In the genomic region with DNA sequence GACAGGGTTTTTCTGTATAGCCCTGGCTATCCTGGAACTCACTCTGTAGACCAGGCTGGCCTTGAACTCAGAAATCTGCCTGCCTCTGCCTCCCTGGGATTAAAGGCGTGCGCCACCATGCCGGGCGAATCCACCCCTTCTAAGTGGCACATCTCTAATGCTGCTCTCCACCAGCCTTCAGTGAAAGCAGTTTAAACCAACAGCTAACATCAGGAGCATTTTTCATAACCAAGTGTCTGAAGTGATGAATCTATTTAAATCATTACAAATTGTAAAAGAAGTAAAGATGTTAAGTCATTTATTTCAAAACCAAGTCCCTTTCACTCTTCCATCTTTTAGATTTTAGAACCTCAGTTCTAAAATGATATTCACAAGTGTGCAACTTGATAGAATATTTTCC, we compare ENCODE assay signal across 10 mouse cellular contexts. TPM values are rescaled to one million over a fixed set of nuclear protein-coding genes. Genes with fewer than 3 reads are reported as not detected.
DNase-seq lines count a peak whose midpoint lies in the region; ATAC-seq and TF ChIP-seq lines count a peak whose summit lies in the region.
"Had no signal": no experiment of that assay in that cellular context is flagged by ENCODE, and none has a peak within 500 bp of the region (broad histone marks: within the 10 kb centered on the region; RNA-seq: fewer than 3 reads in every experiment).

No protein-coding gene starts in this region.

- TF ChIP-seq RAD21 in CH12.LX (IDR thresholded peaks at IDR 0.05; ENCODE audit: low read depth, low read length): no peak

- H3K9ac ChIP-seq in hindbrain, embryonic 15.5 days: no peak overlapping the region
- H3K9ac ChIP-seq in hindbrain, embryonic 14.5 days: no peak overlapping the region
- H3K9ac ChIP-seq in CH12.LX (ENCODE audit: insufficient read depth, low read depth): peak overlapping the region; percentile 90
- H3K9ac ChIP-seq in embryonic facial prominence, embryonic 12.5 days: no peak overlapping the region
- peak overlapping the region; percentile 76 for H3K9ac ChIP-seq in liver, embryonic 13.5 days
- H3K9ac ChIP-seq: forebrain, embryonic 12.5 days; neural tube, embryonic 12.5 days had no signal

- no peak overlapping the region for H3K27ac ChIP-seq in hindbrain, embryonic 15.5 days (replicated peaks)
- no peak overlapping the region for H3K27ac ChIP-seq in hindbrain, embryonic 14.5 days
- H3K27ac ChIP-seq in CH12.LX (ENCODE audit: insufficient read depth, low read depth): no peak overlapping the region
- no peak overlapping the region for H3K27ac ChIP-seq in embryonic facial prominence, embryonic 12.5 days
- H3K27ac ChIP-seq in liver, embryonic 13.5 days: peak overlapping the region; percentile 91
- H3K27ac ChIP-seq: forebrain, embryonic 12.5 days; neural tube, embryonic 12.5 days had no signal

- H3K4me1 ChIP-seq in hindbrain, embryonic 15.5 days (replicated peaks): peaks cover 5% of the 10 kb centered on the region; the same call in 1 of the 2 replicates
- H3K4me1 ChIP-seq in hindbrain, embryonic 14.5 days (replicated peaks; ENCODE audit: control insufficient read depth, insufficient read depth, low read length): no peaks in the 10 kb centered on the region
- no peaks in the 10 kb centered on the region for H3K4me1 ChIP-seq in CH12.LX (ENCODE audit: control insufficient read depth in 1 of 2, insufficient read depth in 2 of 2)
- H3K4me1 ChIP-seq in embryonic facial prominence, embryonic 12.5 days: no peaks in the 10 kb centered on the region
- peaks cover 27% of the 10 kb centered on the region for H3K4me1 ChIP-seq in liver, embryonic 13.5 days (replicated peaks)
- H3K4me1 ChIP-seq: forebrain, embryonic 12.5 days; neural tube, embryonic 12.5 days had no signal

- no peak overlapping the region for H3K4me3 ChIP-seq in hindbrain, embryonic 15.5 days
- no peak overlapping the region for H3K4me3 ChIP-seq in hindbrain, embryonic 14.5 days (replicated peaks; ENCODE audit: low read length)
- peak overlapping the region; percentile 51 to 71 (median 57) for H3K4me3 ChIP-seq in CH12.LX (replicated peaks in 1 of 3; ENCODE audit: low read depth in 2 of 3, low read length in 2 of 3, poor library complexity in 1 of 3)
- H3K4me3 ChIP-seq in embryonic facial prominence, embryonic 12.5 days: peak overlapping the region; percentile 42; the same call in 1 of the 2 replicates
- H3K4me3 ChIP-seq in liver, embryonic 13.5 days (replicated peaks): peak overlapping the region; percentile 70

- ATAC-seq in hindbrain, embryonic 15.5 days (ENCODE audit: low FRiP score, low read depth): no peak
- no peak for ATAC-seq in hindbrain, embryonic 14.5 days (ENCODE audit: low FRiP score)
- no peak for ATAC-seq in embryonic facial prominence, embryonic 12.5 days (ENCODE audit: insufficient number of reproducible peaks, insufficient read depth, low FRiP score, low TSS enrichment)
- ATAC-seq in liver, embryonic 13.5 days (ENCODE audit: low read depth): no peak
- no peak for ATAC-seq in frontal cortex, adult (ENCODE audit: low TSS enrichment)

- no peak for DNase-seq in hindbrain, embryonic 14.5 days (ENCODE audit: low spot score)
- no peak for DNase-seq in CH12.LX (ENCODE audit: extremely low read depth)
- DNase-seq in liver, embryonic 13.5 days: no peak
- no peak for DNase-seq in c-Kit-positive CD71-positive TER-119-positive erythroid progenitor cells, embryonic 14.5 days (ENCODE audit: low spot score)
- DNase-seq: adrenal gland, postnatal 10 days had no signal

- TF ChIP-seq POLR2A in CH12.LX (IDR thresholded peaks at IDR 0.05; ENCODE audit: low read depth, low read length): no peak

- peaks cover 13% of the 10 kb centered on the region for H3K79me2 ChIP-seq in CH12.LX (replicated peaks; ENCODE audit: control insufficient read depth, extremely low read depth, insufficient read depth, poor library complexity, severe bottlenecking)

- in situ Hi-C loops in CH12.LX (cut with MboI; ENCODE audit: low pct_ligation_motif_present, low pct_unique_long_range_greater_than_20kb, low sequenced_read_pairs): no loop called here

- H3K9me3 ChIP-seq in hindbrain, embryonic 15.5 days: no peaks in the 10 kb centered on the region
- H3K9me3 ChIP-seq in hindbrain, embryonic 14.5 days (ENCODE audit: control insufficient read depth, low read length): no peaks in the 10 kb centered on the region
- no peaks in the 10 kb centered on the region for H3K9me3 ChIP-seq in CH12.LX (replicated peaks; ENCODE audit: low read length)
- no peaks in the 10 kb centered on the region for H3K9me3 ChIP-seq in embryonic facial prominence, embryonic 12.5 days
- H3K9me3 ChIP-seq in liver, embryonic 13.5 days (replicated peaks): no peaks in the 10 kb centered on the region
- H3K9me3 ChIP-seq: forebrain, embryonic 12.5 days; neural tube, embryonic 12.5 days had no signal

- no peak for TF ChIP-seq CTCF in CH12.LX (conservative IDR thresholded peaks at IDR 0.05 in 1 of 2, IDR thresholded peaks at IDR 0.05 in 1 of 2; ENCODE audit: low read depth in 2 of 2, low read length in 2 of 2)

- H3K4me2 ChIP-seq in hindbrain, embryonic 15.5 days: peak overlapping the region; percentile 59; the same call in 1 of the 2 replicates
- no peak overlapping the region for H3K4me2 ChIP-seq in hindbrain, embryonic 14.5 days (replicated peaks)
- peak overlapping the region; percentile 74 for H3K4me2 ChIP-seq in CH12.LX (ENCODE audit: insufficient read depth, low read depth, poor library complexity, severe bottlenecking)
- H3K4me2 ChIP-seq in embryonic facial prominence, embryonic 12.5 days (replicated peaks): peak overlapping the region; percentile 57
- peak overlapping the region; percentile 74 for H3K4me2 ChIP-seq in liver, embryonic 13.5 days

- WGBS in hindbrain, embryonic 15.5 days: over 99% methylated on average over 4 of the region's 4 CpGs
- WGBS in hindbrain, embryonic 14.5 days: 99% methylated on average over 4 of the region's 4 CpGs
- WGBS in embryonic facial prominence, embryonic 12.5 days: 92% methylated on average over 4 of the region's 4 CpGs
- WGBS in liver, embryonic 13.5 days (ENCODE audit: insufficient replicate concordance): 34% methylated on average over 4 of the region's 4 CpGs

- no peak for TF ChIP-seq EP300 in CH12.LX (IDR thresholded peaks at IDR 0.05; ENCODE audit: low read length)

- dilution Hi-C loops in CH12.LX (cut with MboI; ENCODE audit: extremely low pct_ligation_motif_present, extremely low pct_unique_long_range_greater_than_20kb, low sequenced_read_pairs): no loop called here

- H3K27me3 ChIP-seq in hindbrain, embryonic 15.5 days: no peaks in the 10 kb centered on the region
- H3K27me3 ChIP-seq in hindbrain, embryonic 14.5 days (ENCODE audit: control insufficient read depth, insufficient read depth, low read length): no peaks in the 10 kb centered on the region
- H3K27me3 ChIP-seq in CH12.LX (replicated peaks): no peaks in the 10 kb centered on the region
- no peaks in the 10 kb centered on the region for H3K27me3 ChIP-seq in embryonic facial prominence, embryonic 12.5 days
- H3K27me3 ChIP-seq in liver, embryonic 13.5 days: no peaks in the 10 kb centered on the region
- H3K27me3 ChIP-seq: forebrain, embryonic 12.5 days; neural tube, embryonic 12.5 days had no signal

- no peaks in the 10 kb centered on the region for H3K36me3 ChIP-seq in hindbrain, embryonic 15.5 days
- no peaks in the 10 kb centered on the region for H3K36me3 ChIP-seq in hindbrain, embryonic 14.5 days (replicated peaks; ENCODE audit: control insufficient read depth, insufficient read depth)
- H3K36me3 ChIP-seq in CH12.LX (replicated peaks in 1 of 2; ENCODE audit: control insufficient read depth in 1 of 2, insufficient read depth in 1 of 2, low read length in 1 of 2): no peaks in the 10 kb centered on the region
- no peaks in the 10 kb centered on the region for H3K36me3 ChIP-seq in embryonic facial prominence, embryonic 12.5 days
- H3K36me3 ChIP-seq in liver, embryonic 13.5 days: no peaks in the 10 kb centered on the region
- H3K36me3 ChIP-seq: forebrain, embryonic 12.5 days; neural tube, embryonic 12.5 days had no signal

TF ChIP-seq in CH12.LX, 34 proteins besides CTCF, POLR2A, EP300 and RAD21:
- TF ChIP-seq UBTF (IDR thresholded peaks at IDR 0.05; ENCODE audit: low read depth, low read length): no peak

RNA-seq across cellular contexts. Expression of gene Pla2g4a, which starts 0.8 kb away (rescaled TPM):
- 1.8 and 2.3 TPM in 2 replicates for polyA plus RNA-seq in hindbrain, embryonic 15.5 days (2015; fragmentation: Nextera tagmentation; extraction: Ambion mirVana)
- 1.9 and 2.1 TPM in 2 replicates for polyA plus RNA-seq in hindbrain, embryonic 14.5 days (2014; fragmentation: Nextera tagmentation; extraction: Ambion mirVana)
- total RNA-seq in CH12.LX (2012; rRNA removed): 13.8 and 15.6 TPM in 2 replicates
- 3.2 and 5.0 TPM in 2 replicates for total RNA-seq in CH12.LX (2014; rRNA removed)
- 3.5 and 4.2 TPM in 2 replicates for polyA plus RNA-seq in CH12.LX (2012; ENCODE audit: insufficient read length, low read depth)
- polyA plus RNA-seq in embryonic facial prominence, embryonic 12.5 days (2016; fragmentation: Nextera tagmentation; extraction: Ambion mirVana): 15.3 and 15.4 TPM in 2 replicates
- polyA plus RNA-seq in liver, embryonic 13.5 days (2015; fragmentation: Nextera tagmentation; extraction: Ambion mirVana): 11.0 and 12.4 TPM in 2 replicates

Comparison
In these comparisons a context has a peak if more than half of its experiments do, and no peak if none do; other contexts are left out.
1. H3K4me3 ChIP-seq: peak in CH12.LX (3 of 3), embryonic facial prominence, embryonic 12.5 days (single experiment) and liver, embryonic 13.5 days (single experiment); none in hindbrain, embryonic 15.5 days (single experiment) and hindbrain, embryonic 14.5 days (single experiment).
2. H3K9ac ChIP-seq: peak in CH12.LX (single experiment) and liver, embryonic 13.5 days (single experiment); none in hindbrain, embryonic 15.5 days (single experiment), hindbrain, embryonic 14.5 days (single experiment) and embryonic facial prominence, embryonic 12.5 days (single experiment).